Mouse (Mus musculus) liver, postnatal 0 days (tissue): Measurements from ENCODE around the gene 4930563M21Rik. TPM values are rescaled to one million over a fixed set of nuclear protein-coding genes. Genes with fewer than 3 reads are reported as not detected.
"Not testable (repeated sequence)": the region's sequence is repeated elsewhere in the genome, so short reads cannot be mapped to it uniquely, and the experiment has no call there.

Experiments
- ATAC-seq: fragments of 200-750 bp; cut with Nextera tagmentation; 2 replicates; pipeline ENCODE4 v1.8.0; 2017; ENCODE audit warnings: mild to moderate bottlenecking, moderate library complexity
- DNase-seq: peaks from one replicate; pipeline ENCODE4 v3.0.0-alpha.2; 2016
- H3K27ac ChIP-seq: fragments of 300-500 bp; sonication (generic); 2 replicates; pipeline ENCODE4 v1.5.1; 2014; ENCODE audit warnings: antibody characterized with exemption, moderate library complexity, mild to moderate bottlenecking, low read depth
- H3K27me3 ChIP-seq: fragments of 300-500 bp; sonication (generic); 2 replicates; pipeline ENCODE4 v1.6.1; 2014; ENCODE audit warnings: low read length, control low read depth, mixed read lengths; ENCODE audit not compliant: insufficient read depth
- H3K36me3 ChIP-seq: fragments of 300-500 bp; sonication (generic); replicated peaks from 2 replicates; pipeline ENCODE4 v1.6.1; 2014; ENCODE audit warnings: mild to moderate bottlenecking, control low read depth, low read length, moderate library complexity, mixed read lengths; ENCODE audit not compliant: insufficient read depth
- H3K4me1 ChIP-seq: fragments of 300-500 bp; sonication (generic); 2 replicates; pipeline ENCODE4 v1.6.1; 2014; ENCODE audit warnings: antibody characterized with exemption, mild to moderate bottlenecking, control low read depth; ENCODE audit not compliant: insufficient read depth
- H3K4me2 ChIP-seq: fragments of 300-500 bp; sonication (generic); 2 replicates; pipeline ENCODE4 v1.6.1; 2014; ENCODE audit warnings: low read depth, mild to moderate bottlenecking, low read length, moderate library complexity, mixed read lengths
- H3K4me3 ChIP-seq: fragments of 300-500 bp; sonication (generic); 2 replicates; pipeline ENCODE4 v1.5.1; 2014; ENCODE audit warnings: low read depth, low read length
- H3K9ac ChIP-seq: fragments of 300-500 bp; sonication (generic); replicated peaks from 2 replicates; pipeline ENCODE4 v1.6.1; 2014; ENCODE audit warnings: mild to moderate bottlenecking, moderate library complexity
- H3K9me3 ChIP-seq: fragments of 300-500 bp; sonication (generic); 2 replicates; pipeline ENCODE4 v1.6.1; 2016; ENCODE audit warnings: mild to moderate bottlenecking, control low read depth, low read length, mixed read lengths
- CTCF ChIP-seq: sonication (generic); IDR thresholded peaks from 2 replicates; pipeline ENCODE4 v1.5.1; 2016; ENCODE audit warnings: antibody characterized with exemption, low read depth
- EP300 ChIP-seq: IDR thresholded peaks from 2 replicates; pipeline ENCODE4 v1.6.1; 2016; ENCODE audit warnings: antibody characterized with exemption, low read depth, mild to moderate bottlenecking
- WGBS: fragments of 180-500 bp; shearing (Covaris S2); extraction: QIAGEN DNeasy Blood & Tissue Kit; methylation state at CpG from one replicate; pipeline ENCODE4 v1.1.7; 2014; ENCODE audit not compliant: insufficient replicate concordance; 5-methylcytosine and 5-hydroxymethylcytosine counted together
- polyA plus RNA-seq: library from polyadenylated mRNA; unstranded; fragments of >200 nt; fragmentation: Nextera tagmentation; extraction: Ambion mirVana; gene quantifications from 2 replicates; pipeline ENCODE4 v1.2.1, GENCODE M21; 2015

The 4930563M21Rik gene
- polyA plus RNA-seq, 1 experiment from 2014 or later: not detected

DNA sequence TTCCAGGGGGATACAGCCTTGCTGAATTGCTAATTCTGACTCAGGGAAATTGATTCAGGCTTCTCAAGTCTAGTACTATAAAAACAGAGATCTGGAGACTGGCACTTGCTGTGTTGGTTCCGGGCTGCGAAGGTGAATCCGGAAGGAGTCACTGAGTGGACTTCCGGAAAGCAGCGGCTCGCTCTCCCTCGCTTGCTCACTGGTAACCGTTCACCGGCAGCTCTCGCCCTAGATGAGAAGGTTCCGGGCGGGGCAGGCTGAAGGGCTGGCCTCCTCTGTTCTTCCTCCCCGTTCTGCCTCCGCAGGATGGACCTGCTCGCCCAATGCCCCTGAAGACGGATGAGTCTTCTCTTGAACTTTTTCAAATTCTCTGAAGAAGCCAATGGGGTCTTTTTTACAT is 16.9 kb upstream of the 4930563M21Rik start:
- no peak for TF ChIP-seq CTCF
- no peak for TF ChIP-seq EP300

GRCm38 (mm10) chr9:56024772-56025171 is 14.4 kb upstream of the 4930563M21Rik start:
- no peak overlapping the region for H3K4me2 ChIP-seq
- H3K27ac ChIP-seq: no peak overlapping the region
- no peaks in the 10 kb centered on the region for H3K36me3 ChIP-seq
- no peak overlapping the region for H3K9ac ChIP-seq
- TF ChIP-seq EP300 (no peak), CTCF (peak; percentile 37)
- WGBS: 44% methylated on average over 2 of the region's 2 CpGs
- ATAC-seq: no peak
- no peaks in the 10 kb centered on the region for H3K9me3 ChIP-seq
- no peaks in the 10 kb centered on the region for H3K4me1 ChIP-seq
- no peaks in the 10 kb centered on the region for H3K27me3 ChIP-seq
- H3K4me3 ChIP-seq: no peak overlapping the region
- DNase-seq: no peak

More for the DNA sequence above, 16.9 kb upstream of the 4930563M21Rik start:
- no peak for ATAC-seq
- WGBS: 74% methylated on average over 16 of the region's 16 CpGs
- Histone ChIP-seq H3K36me3 (no peaks in the 10 kb centered on the region), H3K9ac (no peak overlapping the region), H3K27me3 (no peaks in the 10 kb centered on the region), H3K9me3 (no peaks in the 10 kb centered on the region), H3K4me3 (no peak overlapping the region), H3K27ac (no peak overlapping the region), H3K4me2 (no peak overlapping the region), H3K4me1 (no peaks in the 10 kb centered on the region)
- no peak for DNase-seq

DNA sequence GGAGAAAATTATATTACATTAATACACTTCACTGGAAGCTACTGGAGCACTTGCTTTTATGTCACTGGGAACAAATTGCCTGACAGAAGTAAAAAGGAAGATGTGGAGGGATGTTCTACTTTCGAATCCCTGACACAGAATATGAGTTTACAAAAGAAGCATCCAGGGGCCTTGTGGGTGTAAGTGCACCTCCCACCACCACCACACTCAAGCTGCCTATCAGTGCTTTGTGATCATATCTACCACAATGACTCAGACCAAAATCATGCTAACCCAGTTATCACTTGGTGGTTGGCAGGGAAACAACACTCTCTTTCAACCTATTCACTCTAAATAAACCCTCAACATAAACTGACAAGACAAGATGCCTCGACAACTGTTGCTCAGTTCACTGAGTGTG is 5.7 kb downstream of the 4930563M21Rik start:
- H3K27me3 ChIP-seq, H3K9ac ChIP-seq, H3K9me3 ChIP-seq, ATAC-seq, H3K4me3 ChIP-seq, H3K4me2 ChIP-seq, DNase-seq, H3K36me3 ChIP-seq, H3K27ac ChIP-seq, H3K4me1 ChIP-seq: not testable (repeated sequence)
- no CpG with 5 or more reads among the region's 2 CpGs for WGBS

DNA sequence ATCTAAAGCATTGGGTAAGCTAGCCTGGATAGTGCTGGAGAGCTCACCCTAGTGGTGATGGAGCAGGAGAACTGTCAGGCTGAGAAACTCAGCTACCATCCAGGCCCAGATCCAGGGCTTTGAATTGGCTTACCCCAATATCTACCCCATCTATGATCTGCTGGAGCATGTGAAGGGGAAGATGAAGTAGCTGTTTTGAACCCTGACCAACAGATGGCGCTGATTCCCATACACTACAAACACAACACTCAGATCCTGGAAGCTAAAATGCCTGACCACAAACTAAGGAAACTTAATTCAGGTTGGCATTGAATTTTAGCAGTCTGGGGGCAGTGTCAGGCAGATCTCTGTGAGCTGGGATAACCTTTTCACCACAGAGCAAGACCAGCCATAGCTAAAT is 63.5 kb downstream of the 4930563M21Rik start:
- no peaks in the 10 kb centered on the region for H3K36me3 ChIP-seq
- TF ChIP-seq CTCF (peak; percentile 70), EP300 (no peak)
- H3K9me3 ChIP-seq: no peaks in the 10 kb centered on the region
- H3K27me3 ChIP-seq: no peaks in the 10 kb centered on the region
- no peak for ATAC-seq
- peak; percentile 29 for DNase-seq
- no peak overlapping the region for H3K4me2 ChIP-seq
- WGBS: 8% methylated on average over 1 of the region's 1 CpGs
- H3K27ac ChIP-seq: no peak overlapping the region
- no peak overlapping the region for H3K9ac ChIP-seq
- no peak overlapping the region for H3K4me3 ChIP-seq
- H3K4me1 ChIP-seq: no peaks in the 10 kb centered on the region

GRCm38 (mm10) chr9:55941356-55941755 is 69.0 kb downstream of the 4930563M21Rik start:
- no peak overlapping the region for H3K27ac ChIP-seq
- no peak overlapping the region for H3K9ac ChIP-seq
- TF ChIP-seq EP300 (no peak), CTCF (no peak)
- H3K4me1 ChIP-seq: peaks cover 16% of the 10 kb centered on the region
- no peaks in the 10 kb centered on the region for H3K27me3 ChIP-seq
- no peak for ATAC-seq
- no peaks in the 10 kb centered on the region for H3K36me3 ChIP-seq
- no peak for DNase-seq
- no peaks in the 10 kb centered on the region for H3K9me3 ChIP-seq
- H3K4me2 ChIP-seq: no peak overlapping the region
- H3K4me3 ChIP-seq: no peak overlapping the region

- Histone ChIP-seq H3K4me3 (peak overlapping the region; percentile 74), H3K36me3 (no peaks in the 10 kb centered on the region), H3K9me3 (no peaks in the 10 kb centered on the region), H3K4me2 (peak overlapping the region; percentile 90), H3K9ac (peak overlapping the region; percentile 84), H3K27ac (peak overlapping the region; percentile 69; the same call in 1 of the 2 replicates), H3K4me1 (peaks cover 16% of the 10 kb centered on the region), H3K27me3 (no peaks in the 10 kb centered on the region)
- TF ChIP-seq EP300 (no peak), CTCF (no peak)
- WGBS: 36% methylated on average over 6 of the region's 6 CpGs
- no peak for DNase-seq
- ATAC-seq: no peak
These were observed 71.7 kb downstream of the 4930563M21Rik start for GRCm38 (mm10) chr9:55938618-55938985.
